Mouse (Mus musculus) megakaryocyte, embryonic 14.5 days (primary cell): ENCODE measurements around the gene Gprc5d. TPM values are rescaled to one million over a fixed set of nuclear protein-coding genes. Genes with fewer than 3 reads are reported as not detected.

Source experiments
- H3K27me3 ChIP-seq: replicated peaks from 2 replicates; pipeline ENCODE3; 2012; ENCODE audit warnings: inconsistent platforms
- H3K36me3 ChIP-seq: replicated peaks from 2 replicates; pipeline ENCODE3; 2012; ENCODE audit warnings: low read length, inconsistent platforms, mixed read lengths
- H3K4me1 ChIP-seq: 2 replicates; pipeline ENCODE4 v1.6.1; 2012; ENCODE audit warnings: inconsistent platforms
- H3K4me3 ChIP-seq: replicated peaks from 2 replicates; pipeline ENCODE3; 2012; ENCODE audit warnings: moderate library complexity, mild to moderate bottlenecking, inconsistent platforms
- H3K9me3 ChIP-seq: 2 replicates; pipeline ENCODE4 v1.6.1; 2012; ENCODE audit warnings: inconsistent platforms
- FLI1 ChIP-seq: IDR thresholded peaks from 2 replicates; pipeline ENCODE4 v1.6.1; 2012; ENCODE audit warnings: low read length, inconsistent platforms, mixed read lengths
- GATA1 ChIP-seq: IDR thresholded peaks from 3 replicates; pipeline ENCODE4 v1.6.1; 2012; ENCODE audit warnings: mixed read lengths, low read length, inconsistent platforms, borderline replicate concordance
- polyA plus RNA-seq: library from polyadenylated mRNA; stranded (reverse); fragments of >175 nt; gene quantifications from 2 replicates; pipeline ENCODE4 v1.2.3, GENCODE M21; 2012; ENCODE audit warnings: low replicate concordance; ENCODE audit not compliant: insufficient read depth

The Gprc5d gene
- polyA plus RNA-seq, 1 experiment: not detected

DNA sequence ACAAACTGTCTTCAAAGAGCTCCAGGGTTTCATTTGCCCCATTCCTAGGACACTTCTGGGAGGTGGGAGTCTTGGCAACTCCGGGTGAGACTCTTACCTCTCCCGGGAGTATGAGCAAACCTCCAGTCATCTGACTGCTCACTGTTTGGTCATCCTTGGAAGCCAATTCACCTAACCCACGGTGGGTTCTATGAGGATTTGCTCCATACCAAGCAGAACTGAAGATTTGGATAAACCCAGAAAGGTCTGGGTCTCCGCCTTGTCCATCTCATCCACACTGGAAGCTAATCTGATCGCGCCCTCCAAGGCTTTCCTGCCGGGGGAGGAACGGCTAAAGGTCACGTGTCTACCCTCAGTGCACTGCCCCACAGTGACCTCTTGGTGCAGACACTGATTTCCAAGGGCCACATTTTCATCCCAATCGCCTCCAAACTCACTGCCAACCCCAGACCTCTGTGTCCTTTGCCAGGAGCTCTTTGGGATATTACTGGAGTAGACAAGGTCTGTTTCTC is 34.0 kb downstream of the Gprc5d start:
- H3K4me1 ChIP-seq: peaks cover 9% of the 10 kb centered on the region
- H3K9me3 ChIP-seq: 0 out of 2 replicates have a peak, but pooled peaks cover 2% of the 10 kb centered on the region
- H3K27me3 ChIP-seq: peaks cover 20% of the 10 kb centered on the region
- no peak for TF ChIP-seq GATA1
- TF ChIP-seq FLI1: no peak
- H3K4me3 ChIP-seq: no peak overlapping the region
- H3K36me3 ChIP-seq: no peaks in the 10 kb centered on the region

DNA sequence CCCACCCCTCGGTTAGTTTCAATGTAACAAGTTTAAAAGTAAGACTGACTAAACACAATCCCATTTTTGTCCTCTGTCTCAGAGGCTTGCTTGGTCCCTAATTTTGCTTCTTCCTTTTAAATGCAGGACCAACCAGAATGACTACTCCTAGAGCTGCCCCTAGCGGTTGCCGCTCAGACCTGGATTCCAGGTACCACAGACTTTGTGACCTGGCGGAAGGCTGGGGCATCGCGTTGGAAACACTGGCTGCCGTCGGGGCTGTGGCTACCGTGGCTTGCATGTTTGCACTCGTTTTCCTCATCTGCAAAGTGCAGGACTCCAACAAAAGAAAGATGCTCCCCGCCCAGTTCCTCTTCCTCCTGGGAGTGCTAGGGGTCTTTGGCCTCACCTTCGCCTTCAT is 39.7 kb downstream of the Gprc5d start:
- Histone ChIP-seq H3K36me3 (no peaks in the 10 kb centered on the region), H3K27me3 (peaks cover 19% of the 10 kb centered on the region), H3K4me1 (peaks cover 15% of the 10 kb centered on the region), H3K4me3 (no peak overlapping the region), H3K9me3 (peaks cover 8% of the 10 kb centered on the region; the same call in 1 of the 2 replicates)
- no peak for TF ChIP-seq FLI1
- TF ChIP-seq GATA1: no peak

DNA sequence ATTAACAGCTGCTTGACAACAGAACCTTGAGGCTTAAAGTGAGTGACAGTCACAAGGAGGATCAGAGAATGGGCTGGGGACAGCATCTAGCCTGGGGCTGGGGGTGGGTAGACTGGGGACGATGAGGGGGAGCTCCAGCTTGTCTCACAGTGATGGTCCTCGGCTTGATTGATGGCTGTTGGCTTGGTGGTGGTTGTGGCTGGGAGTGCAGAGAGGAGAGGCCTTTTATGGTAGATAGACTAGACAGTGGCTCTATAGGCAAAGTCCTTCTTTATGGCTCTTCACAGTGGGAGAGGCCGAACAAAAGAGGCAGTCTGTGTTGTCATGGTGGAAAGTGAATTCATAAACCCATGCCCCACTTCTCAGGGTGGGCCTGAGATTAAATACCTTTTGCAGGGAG is 41.9 kb downstream of the Gprc5d start:
- no peak for TF ChIP-seq GATA1
- TF ChIP-seq FLI1: no peak
- Histone ChIP-seq H3K9me3 (peaks cover 8% of the 10 kb centered on the region; the same call in 1 of the 2 replicates), H3K27me3 (peaks cover 21% of the 10 kb centered on the region), H3K36me3 (no peaks in the 10 kb centered on the region), H3K4me1 (peaks cover 15% of the 10 kb centered on the region), H3K4me3 (no peak overlapping the region)

DNA sequence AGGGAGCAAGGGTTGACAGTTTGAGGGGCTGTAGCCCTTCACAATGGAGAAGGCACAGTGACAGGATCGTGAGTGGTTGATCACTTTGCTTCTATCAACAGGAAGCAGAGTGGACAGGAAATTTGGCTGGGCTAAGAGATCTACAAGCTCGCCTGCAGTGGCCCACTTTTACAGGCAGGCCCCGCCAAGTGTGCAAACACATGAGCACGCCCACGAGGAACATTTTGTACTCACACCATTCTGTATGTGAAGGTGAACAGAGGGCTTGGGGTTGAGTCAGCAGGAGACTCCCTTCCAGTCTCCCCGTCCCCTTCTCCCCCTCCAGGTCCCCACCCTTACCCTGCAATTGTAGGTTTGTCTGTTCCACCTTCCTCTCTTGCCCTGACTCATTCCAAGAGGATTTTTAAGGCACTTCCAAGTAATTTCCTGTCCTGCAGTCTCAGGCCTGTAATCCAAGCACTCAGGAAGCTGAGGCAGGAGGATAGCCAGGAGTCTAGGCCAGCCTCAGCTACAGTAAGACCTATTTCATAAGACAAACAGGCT is 43.6 kb downstream of the Gprc5d start:
- Histone ChIP-seq H3K27me3 (peaks cover 22% of the 10 kb centered on the region), H3K9me3 (peaks cover 8% of the 10 kb centered on the region; the same call in 1 of the 2 replicates), H3K4me1 (peaks cover 15% of the 10 kb centered on the region), H3K4me3 (peak overlapping the region; percentile 17), H3K36me3 (no peaks in the 10 kb centered on the region)
- TF ChIP-seq FLI1 (no peak), GATA1 (no peak)

DNA sequence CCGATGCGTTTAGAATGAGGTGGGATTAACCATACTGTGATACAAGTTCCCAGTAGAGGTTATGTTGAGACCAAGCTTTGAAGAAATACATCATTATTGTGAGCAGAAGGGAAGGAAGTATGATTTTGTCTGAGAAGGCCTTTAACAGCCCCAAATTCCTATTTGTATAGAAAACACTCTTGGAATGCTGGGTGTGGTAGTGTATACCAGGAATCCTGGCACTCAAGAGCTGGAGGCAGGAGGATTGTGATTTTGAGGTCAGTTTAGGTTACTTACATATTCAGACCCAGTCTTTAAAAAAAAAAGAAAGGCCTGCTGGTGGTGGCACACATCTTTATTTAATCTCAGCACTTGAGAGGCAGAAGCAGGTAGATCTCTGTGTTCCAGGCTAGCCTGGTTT is 47.7 kb downstream of the Gprc5d start:
- no peaks in the 10 kb centered on the region for H3K9me3 ChIP-seq
- H3K4me1 ChIP-seq: peaks cover 25% of the 10 kb centered on the region
- no peak overlapping the region for H3K4me3 ChIP-seq
- no peaks in the 10 kb centered on the region for H3K36me3 ChIP-seq
- no peak for TF ChIP-seq GATA1
- TF ChIP-seq FLI1: no peak
- H3K27me3 ChIP-seq: peaks cover 42% of the 10 kb centered on the region

DNA sequence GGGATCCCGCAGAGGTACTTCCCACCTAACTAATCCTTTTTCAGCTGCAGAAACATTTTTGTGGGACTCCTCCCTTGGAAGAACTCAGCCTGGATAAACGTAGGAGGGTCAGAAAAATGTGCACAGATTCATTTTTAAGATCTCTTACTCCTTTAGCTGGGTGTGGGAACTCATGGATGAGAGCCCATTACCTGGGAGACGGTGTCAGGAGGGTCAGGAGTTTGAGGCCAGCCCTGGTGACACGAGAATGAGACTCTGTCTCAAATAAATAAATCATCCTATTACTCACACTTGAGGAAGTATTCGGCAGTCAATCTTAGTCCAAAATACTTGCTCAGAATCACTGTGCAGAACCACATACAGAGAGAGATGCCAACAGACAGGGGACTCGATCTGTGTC is 48.2 kb downstream of the Gprc5d start:
- H3K9me3 ChIP-seq: no peaks in the 10 kb centered on the region
- peaks cover 25% of the 10 kb centered on the region for H3K4me1 ChIP-seq
- no peaks in the 10 kb centered on the region for H3K36me3 ChIP-seq
- no peak for TF ChIP-seq GATA1
- no peak for TF ChIP-seq FLI1
- no peak overlapping the region for H3K4me3 ChIP-seq
- peaks cover 47% of the 10 kb centered on the region for H3K27me3 ChIP-seq

DNA sequence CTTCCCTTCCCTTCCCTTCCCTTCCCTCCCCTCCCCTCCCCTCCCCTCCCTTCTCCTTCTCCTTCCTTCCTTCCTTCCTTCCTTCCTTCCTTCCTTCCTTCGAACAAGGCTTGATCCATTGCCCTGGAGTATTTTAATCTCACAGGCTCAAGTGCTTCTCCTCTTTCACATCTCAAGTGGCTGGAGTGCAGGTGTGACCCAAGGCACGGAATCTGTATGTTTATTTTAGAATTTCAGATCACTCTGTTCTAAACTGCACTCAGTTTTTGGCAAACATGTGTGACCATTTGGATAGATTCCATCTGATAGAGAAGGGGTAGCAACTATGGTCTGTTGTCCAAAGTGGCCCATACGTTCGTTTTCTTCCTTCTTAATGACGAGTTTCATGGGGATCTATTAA is 49.9 kb downstream of the Gprc5d start:
- peaks cover 53% of the 10 kb centered on the region for H3K27me3 ChIP-seq
- no peak for TF ChIP-seq GATA1
- TF ChIP-seq FLI1: no peak
- no peak overlapping the region for H3K4me3 ChIP-seq
- peaks cover 14% of the 10 kb centered on the region for H3K4me1 ChIP-seq
- H3K9me3 ChIP-seq: no peaks in the 10 kb centered on the region
- no peaks in the 10 kb centered on the region for H3K36me3 ChIP-seq

DNA sequence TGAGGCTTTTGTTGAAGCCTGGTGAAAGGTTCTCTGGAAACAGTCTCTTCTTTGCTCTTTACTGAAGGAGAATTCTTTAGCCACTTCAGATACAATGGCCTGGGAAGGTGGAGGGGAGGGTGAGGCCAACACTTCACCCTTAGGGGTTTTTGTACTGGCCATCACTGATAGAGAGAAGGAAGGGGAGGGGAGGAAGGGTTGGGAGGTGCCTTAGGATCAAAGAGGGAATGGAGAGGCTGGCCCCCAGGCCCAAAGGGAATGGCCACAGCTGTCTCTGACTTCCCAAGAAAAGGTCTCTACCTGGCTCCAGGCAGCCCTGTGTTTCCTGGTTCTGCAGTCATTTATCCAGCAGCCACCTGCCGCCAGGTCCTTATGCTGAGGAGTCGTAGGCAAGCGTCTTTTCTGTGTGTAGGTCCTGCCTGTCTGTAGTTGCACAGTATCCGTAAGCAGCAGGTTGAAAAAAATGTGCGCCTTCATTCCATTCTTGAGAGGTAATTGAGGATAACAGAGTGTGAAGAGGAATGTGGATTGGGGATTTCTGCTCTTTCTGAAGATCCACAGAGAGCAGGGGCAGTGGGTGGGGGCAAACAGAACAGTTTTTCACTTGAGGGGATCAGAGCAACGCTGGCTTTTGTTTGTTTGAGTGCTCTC is 51.2 kb downstream of the Gprc5d start:
- H3K27me3 ChIP-seq: peaks cover 53% of the 10 kb centered on the region

DNA sequence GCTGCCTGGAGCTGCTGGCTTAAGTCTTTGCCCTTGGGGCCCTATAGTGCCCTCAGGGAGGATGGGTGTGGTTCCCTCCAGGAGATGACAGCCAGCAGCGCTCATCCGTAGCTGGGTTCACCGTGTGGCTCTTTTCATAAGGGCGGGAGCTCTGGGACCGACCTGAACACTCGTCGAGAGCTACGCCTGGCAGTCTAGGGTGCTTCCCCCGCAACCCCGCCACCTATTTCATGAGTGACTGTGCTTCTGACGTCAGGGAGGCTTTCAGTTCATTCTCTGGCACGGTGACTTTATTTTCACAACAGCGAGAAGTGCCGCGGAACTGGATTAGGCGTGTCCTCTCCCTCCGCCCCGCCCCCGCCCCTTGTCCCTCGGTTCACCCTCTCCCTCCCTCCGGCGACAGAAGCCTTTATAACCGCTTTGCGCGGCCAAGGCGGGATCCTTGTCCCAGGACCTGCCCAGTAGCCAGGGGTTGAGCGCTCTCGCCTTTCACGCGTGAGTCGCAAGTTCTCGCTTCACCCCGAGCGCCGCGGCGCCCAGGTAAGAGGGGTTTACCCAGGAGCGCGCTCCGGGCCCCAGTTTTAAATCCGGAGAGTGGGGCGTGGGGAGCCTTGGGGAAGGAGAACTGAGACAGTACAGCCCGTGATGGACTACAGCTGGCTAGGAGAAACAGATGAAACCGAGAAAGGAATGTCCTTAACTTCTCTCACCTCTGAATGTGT is 52.7 kb downstream of the Gprc5d start, which contains the start of gene Gprc5a:
TSS of gene Gprc5a (plus strand) at position 416 of the 722 bp plus-strand sequence.
- no peaks in the 10 kb centered on the region for H3K36me3 ChIP-seq
- H3K27me3 ChIP-seq: peaks cover 56% of the 10 kb centered on the region
- H3K4me1 ChIP-seq: peaks cover 14% of the 10 kb centered on the region
- no peaks in the 10 kb centered on the region for H3K9me3 ChIP-seq
- TF ChIP-seq GATA1 (no peak), FLI1 (no peak)
- H3K4me3 ChIP-seq: peak within 1 kb of the TSS; percentile 90

More for the DNA sequence above, 51.2 kb downstream of the Gprc5d start:
- no peaks in the 10 kb centered on the region for H3K9me3 ChIP-seq
- H3K4me1 ChIP-seq: peaks cover 14% of the 10 kb centered on the region
- H3K4me3 ChIP-seq: no peak overlapping the region
- no peaks in the 10 kb centered on the region for H3K36me3 ChIP-seq
- TF ChIP-seq GATA1 (no peak), FLI1 (no peak)

DNA sequence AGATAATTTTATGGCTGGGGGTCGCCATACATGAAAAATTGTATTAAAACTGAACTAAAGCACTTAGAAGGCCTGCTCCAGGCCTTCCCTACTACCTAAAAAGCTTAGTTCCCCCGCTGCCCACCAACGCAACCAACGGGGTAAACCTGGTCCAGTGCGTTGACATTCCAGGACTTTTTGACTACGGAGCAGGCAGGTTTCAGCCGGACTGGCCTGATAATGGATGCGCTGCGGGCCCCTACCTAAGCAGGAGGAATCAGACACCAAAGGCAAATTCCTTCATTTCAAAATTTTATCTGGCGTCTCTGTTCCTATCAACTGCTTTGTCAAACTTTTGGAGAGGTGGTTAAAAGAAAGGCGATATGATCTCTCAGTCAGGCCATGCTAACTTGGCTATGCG is 53.5 kb downstream of the Gprc5d start:
- no peaks in the 10 kb centered on the region for H3K9me3 ChIP-seq
- peaks cover 53% of the 10 kb centered on the region for H3K27me3 ChIP-seq
- no peak for TF ChIP-seq FLI1
- TF ChIP-seq GATA1: no peak
- H3K4me1 ChIP-seq: peaks cover 14% of the 10 kb centered on the region
- H3K4me3 ChIP-seq: no peak overlapping the region
- H3K36me3 ChIP-seq: no peaks in the 10 kb centered on the region
